Mouse (Mus musculus): ENCODE results near the gene Txndc5.

DNA sequence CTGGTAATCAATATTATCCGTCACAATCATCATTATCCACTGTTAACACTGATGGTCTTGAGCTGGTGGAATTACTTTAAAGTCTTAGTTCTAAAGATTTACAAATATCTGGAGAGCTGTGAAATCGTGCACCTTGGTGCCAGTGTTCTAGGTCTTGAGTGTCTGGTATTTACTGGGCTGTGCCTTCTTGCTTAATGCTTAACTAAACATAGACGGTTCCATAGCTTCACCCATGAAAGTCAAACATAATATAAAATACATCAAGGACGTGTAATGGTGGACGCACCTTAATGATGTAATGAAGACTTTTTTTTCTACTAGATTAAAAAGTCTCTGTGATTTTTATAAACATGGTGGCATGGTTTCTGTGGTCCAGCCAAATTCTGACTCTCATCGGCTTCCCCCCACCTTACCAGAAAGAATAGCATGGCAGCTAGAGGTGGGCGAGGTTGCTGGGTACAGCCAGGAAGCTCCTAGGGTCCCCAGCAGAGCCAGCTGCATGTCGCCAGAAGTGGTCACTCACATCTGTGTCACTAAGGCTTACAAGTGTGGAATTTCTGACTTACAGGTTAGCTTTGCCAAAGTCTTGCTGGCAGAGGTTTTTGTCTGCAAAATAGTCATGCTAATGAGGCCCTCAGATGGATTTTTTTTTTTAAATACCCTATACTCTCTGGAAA, 16.3 kb upstream of the Txndc5 start:
- no peak for TF ChIP-seq CTCF (IDR thresholded peaks at IDR 0.05; ENCODE audit: borderline replicate concordance, control insufficient read depth, extremely low read depth, insufficient read depth, low read length, poor library complexity)
- TF ChIP-seq POLR2A (IDR thresholded peaks at IDR 0.05; ENCODE audit: control insufficient read depth, extremely low read depth, insufficient read depth, low read length, poor library complexity) = no peak

Data from thymus, adult 2 months (tissue).